Mouse (Mus musculus): ENCODE measurements around the gene Slc6a15. TPM values are rescaled to one million over a fixed set of nuclear protein-coding genes. Genes with fewer than 3 reads are reported as not detected.
A peak's percentile ranks its signal among the peaks of the same experiment; 100 is the strongest.

Gene Slc6a15
- total RNA-seq (2014; rRNA removed), result 58.8 and 61.3 TPM in 2 replicates
- 79.5 and 81.4 TPM in 2 replicates for polyA plus RNA-seq (2015; fragmentation: Nextera tagmentation; extraction: Ambion mirVana)

DNA sequence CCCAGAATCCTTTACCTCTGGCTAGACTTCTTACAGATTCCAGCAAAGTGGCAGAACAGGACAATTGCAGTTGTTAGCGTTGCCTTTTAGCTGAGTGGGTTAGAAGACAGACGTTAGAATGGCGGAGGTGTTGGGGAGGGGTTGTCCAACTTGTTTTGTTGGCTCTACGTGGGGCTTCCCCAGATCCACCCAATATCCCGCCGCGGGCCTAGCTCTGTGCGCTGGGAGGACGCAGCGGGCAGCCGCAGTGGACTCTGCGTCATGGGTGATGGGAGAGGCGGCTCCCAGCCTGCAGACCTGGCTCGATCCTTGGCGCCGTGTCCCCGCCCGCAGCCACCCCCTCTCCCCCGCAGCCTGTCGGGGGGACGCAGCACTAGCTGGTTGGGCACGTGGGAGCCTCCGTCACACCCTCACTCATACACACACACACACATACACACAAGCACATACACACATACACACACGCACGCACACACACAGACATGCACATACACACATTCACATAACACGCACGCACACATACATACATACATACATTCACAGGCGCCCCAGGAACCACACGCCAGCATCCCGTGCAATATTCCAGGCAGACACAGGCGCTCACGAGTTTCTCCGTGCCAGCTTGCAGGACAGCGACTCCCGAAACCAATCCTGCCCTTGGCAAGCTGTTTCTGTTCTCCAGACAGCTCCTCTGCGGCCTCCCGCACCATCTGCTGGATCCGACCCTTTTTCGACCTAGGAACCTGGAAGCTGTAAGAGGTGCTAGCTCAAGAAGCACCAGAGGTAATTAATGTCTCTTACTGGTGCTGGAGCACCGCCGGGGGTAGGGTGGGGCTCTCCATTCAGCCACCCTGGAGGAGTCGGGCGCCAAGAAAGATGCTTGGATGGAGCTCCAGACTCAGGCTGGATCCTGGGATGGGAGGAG, at the start of gene Slc6a15:
Gene Slc6a15 (plus strand): TSS at position 413 of the 925 bp plus-strand sequence.
- Histone ChIP-seq H3K4me2 (ENCODE audit: low read depth, low read length) (peak within 1 kb of the TSS; percentile 83), H3K9ac (replicated peaks; ENCODE audit: low read length) (peak within 1 kb of the TSS; percentile 78), H3K4me3 (ENCODE audit: low read length) (peak within 1 kb of the TSS; percentile 53), H3K27me3 (ENCODE audit: insufficient read depth, low read length) (no peaks in the 10 kb centered on the region), H3K36me3 (ENCODE audit: insufficient read depth, low read length) (no peaks in the 10 kb centered on the region), H3K27ac (peak within 1 kb of the TSS; percentile 85), H3K9me3 (ENCODE audit: low read length) (no peaks in the 10 kb centered on the region), H3K4me1 (ENCODE audit: insufficient read depth, low read length) (no peaks in the 10 kb centered on the region)
- WGBS, result under 1% methylated on average over 43 of the region's 43 CpGs
- DNase-seq (ENCODE audit: low spot score) (peak; percentile 76), ATAC-seq (peak; percentile 89)
- no peak for TF ChIP-seq CTCF (IDR thresholded peaks at IDR 0.05; ENCODE audit: low read depth)

DNA sequence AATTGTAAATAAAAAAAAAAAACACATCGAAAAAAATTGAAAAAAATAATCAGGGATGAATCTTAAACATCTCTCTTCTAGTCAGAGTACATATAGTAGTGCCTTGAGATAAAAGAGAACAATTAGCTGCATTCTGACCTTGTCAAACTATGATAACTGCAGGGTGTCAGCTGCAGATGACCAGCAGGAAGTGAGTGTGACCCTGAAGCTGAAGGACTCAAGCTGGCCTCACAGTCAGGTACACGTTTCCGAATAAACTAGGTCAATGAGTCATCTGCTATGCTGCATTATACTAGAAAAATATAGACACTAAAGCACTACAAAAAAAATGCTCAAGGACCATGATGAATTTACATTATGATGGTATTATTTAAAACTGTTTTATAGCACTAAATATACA, 45.6 kb upstream of the Slc6a15 start:
- Histone ChIP-seq H3K4me3 (ENCODE audit: low read length) (no peak overlapping the region), H3K27me3 (ENCODE audit: insufficient read depth, low read length) (no peaks in the 10 kb centered on the region), H3K36me3 (ENCODE audit: insufficient read depth, low read length) (no peaks in the 10 kb centered on the region), H3K4me1 (ENCODE audit: insufficient read depth, low read length) (no peaks in the 10 kb centered on the region), H3K9ac (replicated peaks; ENCODE audit: low read length) (no peak overlapping the region), H3K4me2 (ENCODE audit: low read depth, low read length) (no peak overlapping the region), H3K27ac (no peak overlapping the region), H3K9me3 (ENCODE audit: low read length) (no peaks in the 10 kb centered on the region)
- DNase-seq (ENCODE audit: low spot score) (no peak), ATAC-seq (no peak)
- no peak for TF ChIP-seq CTCF (IDR thresholded peaks at IDR 0.05; ENCODE audit: low read depth)
- WGBS, result 69% methylated on average over 3 of the region's 3 CpGs

DNA sequence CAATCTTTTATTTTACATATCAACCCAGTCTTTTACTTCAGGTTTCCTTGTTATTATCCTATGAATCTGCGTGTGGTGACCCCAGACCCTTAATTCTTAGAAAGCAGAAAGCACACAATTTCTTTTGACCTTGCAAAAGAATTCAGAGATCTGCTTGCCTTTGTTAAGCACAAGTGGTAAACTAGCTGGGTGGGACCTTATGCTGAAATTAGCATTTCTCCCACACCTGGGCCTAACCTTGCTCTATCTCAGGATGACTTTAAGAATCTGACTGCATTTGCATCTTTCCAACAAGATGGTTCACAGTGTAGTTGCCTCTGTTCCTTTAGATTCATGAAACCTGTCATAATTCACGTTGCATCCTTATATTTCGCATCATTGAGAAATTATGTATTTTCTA, 44.2 kb upstream of the Slc6a15 start:
- TF ChIP-seq CTCF (IDR thresholded peaks at IDR 0.05; ENCODE audit: low read depth), result no peak
- Histone ChIP-seq H3K4me3 (ENCODE audit: low read length) (no peak overlapping the region), H3K27ac (no peak overlapping the region), H3K9ac (replicated peaks; ENCODE audit: low read length) (no peak overlapping the region), H3K4me2 (ENCODE audit: low read depth, low read length) (no peak overlapping the region), H3K4me1 (ENCODE audit: insufficient read depth, low read length) (no peaks in the 10 kb centered on the region), H3K36me3 (ENCODE audit: insufficient read depth, low read length) (no peaks in the 10 kb centered on the region), H3K9me3 (ENCODE audit: low read length) (no peaks in the 10 kb centered on the region), H3K27me3 (ENCODE audit: insufficient read depth, low read length) (no peaks in the 10 kb centered on the region)
- no peak for ATAC-seq
- 84% methylated on average over 3 of the region's 3 CpGs for WGBS
- no peak for DNase-seq (ENCODE audit: low spot score)

DNA sequence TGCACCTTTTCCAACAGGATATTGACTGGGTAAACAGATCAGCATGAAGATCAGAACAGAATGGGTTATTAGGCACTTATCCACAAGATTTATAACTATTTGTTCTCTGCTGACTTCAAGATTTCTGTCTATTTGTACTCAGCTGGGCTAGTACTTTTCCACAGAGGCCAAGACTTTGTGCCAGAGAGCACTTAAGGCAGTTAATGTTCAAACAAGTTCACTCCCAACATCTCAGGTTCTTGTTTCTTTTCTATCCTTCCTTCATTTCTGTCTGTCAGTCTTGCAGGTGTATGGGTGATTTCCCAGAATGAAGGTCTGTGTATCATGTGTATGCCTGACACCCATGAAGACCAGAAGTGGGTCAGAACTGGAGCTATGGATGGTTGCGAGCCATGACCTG, 33.3 kb upstream of the Slc6a15 start:
- Histone ChIP-seq H3K4me2 (ENCODE audit: low read depth, low read length) (no peak overlapping the region), H3K27me3 (ENCODE audit: insufficient read depth, low read length) (no peaks in the 10 kb centered on the region), H3K27ac (no peak overlapping the region), H3K4me3 (ENCODE audit: low read length) (no peak overlapping the region), H3K9me3 (ENCODE audit: low read length) (no peaks in the 10 kb centered on the region), H3K9ac (replicated peaks; ENCODE audit: low read length) (no peak overlapping the region), H3K36me3 (ENCODE audit: insufficient read depth, low read length) (no peaks in the 10 kb centered on the region), H3K4me1 (ENCODE audit: insufficient read depth, low read length) (no peaks in the 10 kb centered on the region)
- ATAC-seq (no peak), DNase-seq (ENCODE audit: low spot score) (no peak)
- WGBS, result 94% methylated on average over 1 of the region's 1 CpGs
- TF ChIP-seq CTCF (IDR thresholded peaks at IDR 0.05; ENCODE audit: low read depth), result no peak

DNA sequence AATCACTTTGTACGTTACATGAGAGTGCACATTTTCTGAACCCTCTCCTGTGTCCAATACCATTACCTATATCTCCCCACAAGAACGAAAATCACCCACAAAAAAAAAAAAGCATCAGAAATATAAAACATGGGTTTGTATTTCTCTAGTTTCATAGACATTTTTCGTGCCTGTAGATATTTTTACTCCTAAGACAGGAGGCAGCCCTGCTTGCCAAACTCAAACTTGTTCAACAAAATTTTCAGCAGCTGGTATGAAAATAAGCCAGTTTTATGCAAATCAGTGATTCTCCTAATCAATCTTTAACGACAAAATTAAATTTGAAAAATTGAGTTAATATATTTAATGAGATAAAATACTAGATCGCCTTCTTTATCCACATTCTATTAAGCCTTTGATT, 27.7 kb upstream of the Slc6a15 start:
- 79% methylated on average over 5 of the region's 5 CpGs for WGBS
- ATAC-seq, result no peak

DNA sequence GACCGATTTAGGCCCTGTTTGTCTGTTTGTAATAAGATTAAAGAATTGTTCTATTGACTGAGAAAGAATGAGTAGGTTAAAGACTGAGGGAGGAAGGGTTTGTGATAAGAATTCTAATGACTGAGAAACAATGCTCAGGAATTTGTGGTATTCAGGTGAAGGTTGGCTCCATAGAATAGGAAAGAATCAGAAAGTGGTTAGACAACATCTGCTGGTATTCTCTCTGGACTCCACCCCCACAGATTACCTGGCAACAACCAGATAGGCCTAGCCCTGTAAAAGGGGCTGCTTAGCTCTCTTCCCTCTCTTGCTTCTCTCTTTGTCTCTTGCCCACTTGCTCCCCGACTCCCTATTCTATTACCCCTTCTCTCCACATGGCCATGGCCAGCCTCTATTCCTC, 20.8 kb upstream of the Slc6a15 start:
- DNase-seq (ENCODE audit: low spot score), result no peak
- Histone ChIP-seq H3K36me3 (ENCODE audit: insufficient read depth, low read length) (no peaks in the 10 kb centered on the region), H3K4me2 (ENCODE audit: low read depth, low read length) (no peak overlapping the region), H3K9me3 (ENCODE audit: low read length) (no peaks in the 10 kb centered on the region), H3K4me1 (ENCODE audit: insufficient read depth, low read length) (no peaks in the 10 kb centered on the region), H3K9ac (replicated peaks; ENCODE audit: low read length) (no peak overlapping the region), H3K27ac (no peak overlapping the region), H3K4me3 (ENCODE audit: low read length) (no peak overlapping the region), H3K27me3 (ENCODE audit: insufficient read depth, low read length) (no peaks in the 10 kb centered on the region)
- 30% methylated on average over 2 of the region's 2 CpGs for whole genome bisulfite sequencing
- TF ChIP-seq CTCF (IDR thresholded peaks at IDR 0.05; ENCODE audit: low read depth), result no peak
- ATAC-seq, result no peak

More for the DNA sequence above, 27.7 kb upstream of the Slc6a15 start:
- Histone ChIP-seq H3K9ac (replicated peaks; ENCODE audit: low read length) (no peak overlapping the region), H3K4me1 (ENCODE audit: insufficient read depth, low read length) (no peaks in the 10 kb centered on the region), H3K9me3 (ENCODE audit: low read length) (no peaks in the 10 kb centered on the region), H3K27me3 (ENCODE audit: insufficient read depth, low read length) (no peaks in the 10 kb centered on the region), H3K4me3 (ENCODE audit: low read length) (no peak overlapping the region), H3K36me3 (ENCODE audit: insufficient read depth, low read length) (no peaks in the 10 kb centered on the region), H3K27ac (no peak overlapping the region), H3K4me2 (ENCODE audit: low read depth, low read length) (no peak overlapping the region)
- DNase-seq (ENCODE audit: low spot score), result no peak
- TF ChIP-seq CTCF (IDR thresholded peaks at IDR 0.05; ENCODE audit: low read depth), result no peak

Measured in hindbrain, postnatal 0 days (tissue).